Mouse (Mus musculus) C2C12 (cell line): ENCODE results near the gene Bcdin3d.

ENCODE experiments used
- CTCF ChIP-seq: IDR thresholded peaks from one replicate; pipeline ENCODE4 v1.5.1; 2011; ENCODE audit not compliant: control insufficient read depth, insufficient read depth, insufficient read length
- FOSL1 ChIP-seq: IDR thresholded peaks from one replicate; pipeline ENCODE4 v1.8.0; 2011; ENCODE audit warnings: mild to moderate bottlenecking, low read length; ENCODE audit not compliant: poor library complexity, insufficient read depth, severe bottlenecking
- MAX ChIP-seq: IDR thresholded peaks from one replicate; pipeline ENCODE4 v1.6.1; 2011; ENCODE audit warnings: mild to moderate bottlenecking, control low read depth
- MYOD1 ChIP-seq: IDR thresholded peaks from one replicate; pipeline ENCODE4 v1.6.1; 2011; ENCODE audit warnings: low read depth; ENCODE audit not compliant: control insufficient read depth, insufficient read length
- MYOG ChIP-seq: IDR thresholded peaks from one replicate; pipeline ENCODE4 v1.6.1; 2011; ENCODE audit not compliant: control insufficient read depth, insufficient read length; ENCODE audit errors: extremely low read depth
- USF1 ChIP-seq: IDR thresholded peaks from one replicate; pipeline ENCODE4 v1.6.1; 2011; ENCODE audit warnings: low read depth, mild to moderate bottlenecking, control low read depth, moderate library complexity

- no peak for TF ChIP-seq CTCF
- no peak for TF ChIP-seq MYOD1
- TF ChIP-seq MAX, result no peak
- TF ChIP-seq USF1, result no peak
- TF ChIP-seq MYOG, result no peak
- no peak for TF ChIP-seq FOSL1
Measured at GRCm38 (mm10) chr15:99498781-99499180, 24.3 kb upstream of the Bcdin3d start.
